Mouse (Mus musculus): Measurements from ENCODE around the gene Tdp1.

Gene Tdp1

DNA sequence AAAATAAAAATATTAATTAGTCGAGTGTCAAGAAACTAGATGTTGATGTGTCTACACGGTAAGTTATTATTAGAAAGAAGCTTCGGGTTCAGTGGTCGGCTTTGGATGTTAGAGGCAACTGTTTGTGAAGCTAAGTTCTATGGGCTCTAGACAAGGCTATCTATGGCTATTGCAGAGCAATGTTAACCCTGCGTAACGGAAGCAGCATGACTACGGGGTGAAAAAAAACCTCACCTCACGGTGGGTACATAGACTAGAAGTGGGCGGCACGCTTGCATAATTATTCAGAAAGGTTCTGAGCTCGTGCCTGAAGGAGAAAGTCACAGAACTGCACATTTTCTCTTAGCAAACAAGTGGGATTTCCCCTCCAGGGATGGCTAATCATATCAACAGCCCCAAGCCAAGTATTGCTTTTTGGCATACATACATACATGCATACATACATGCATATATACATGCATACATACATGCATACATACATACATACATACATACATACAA lies 108.1 kb downstream of the Tdp1 start:
- intact Hi-C loops (cut with DNase I): no loop called here

DNA sequence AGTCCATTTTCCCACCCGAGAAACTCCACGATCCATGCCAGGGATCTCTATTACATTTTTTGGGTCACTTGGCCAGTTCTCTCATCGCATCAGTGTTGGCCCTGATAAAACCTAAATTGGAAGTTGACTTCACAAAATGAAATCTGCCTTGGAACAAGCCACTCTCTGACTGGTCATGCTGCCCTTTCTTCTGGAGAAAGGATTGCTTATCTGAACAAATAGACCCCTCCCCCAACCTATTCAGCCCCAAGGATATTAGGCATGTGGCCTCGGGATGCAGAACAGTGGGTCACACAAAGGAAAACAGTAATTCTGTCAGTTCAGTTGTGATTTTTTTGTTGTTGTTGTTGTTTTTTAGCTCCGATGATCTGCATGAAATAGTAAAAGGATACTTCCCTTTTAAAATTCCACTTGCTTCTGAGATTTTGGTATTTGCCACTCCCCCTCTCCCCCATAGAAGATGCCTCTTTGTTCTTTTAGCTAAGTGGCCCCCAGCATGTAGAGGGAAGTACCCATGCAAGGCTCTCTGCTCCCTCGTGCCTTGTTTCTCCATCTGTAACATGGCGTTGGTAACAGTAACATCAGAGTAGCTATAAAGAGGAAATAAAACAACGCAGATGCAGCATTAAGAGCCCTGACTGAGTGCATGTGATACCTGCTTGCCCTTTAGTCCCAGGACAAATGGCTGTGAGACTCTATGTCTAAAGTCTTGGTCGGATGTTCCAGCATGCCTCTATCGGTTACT lies 109.0 kb downstream of the Tdp1 start:
- intact Hi-C loops (cut with DNase I): no loop called here

DNA sequence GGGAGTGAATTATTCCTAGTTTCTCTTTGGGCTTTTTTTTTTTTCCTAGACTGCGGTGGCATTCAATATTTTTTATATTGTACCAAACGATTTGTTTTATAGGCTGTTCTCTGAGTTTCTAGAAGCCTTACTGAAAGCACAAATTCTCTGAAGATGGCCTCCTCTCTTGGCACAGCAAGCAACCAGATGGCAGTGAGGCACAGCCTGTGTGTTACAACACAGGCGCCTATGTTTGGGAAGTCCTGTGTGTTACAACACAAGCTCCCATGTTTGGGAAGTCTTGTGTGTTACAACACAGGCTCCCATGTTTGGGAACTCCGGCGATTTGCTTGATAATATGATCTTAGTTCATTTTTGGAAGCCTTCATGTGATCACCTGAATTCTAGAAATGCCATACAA lies 111.6 kb downstream of the Tdp1 start:
- intact Hi-C loops (cut with DNase I): no loop called here

DNA sequence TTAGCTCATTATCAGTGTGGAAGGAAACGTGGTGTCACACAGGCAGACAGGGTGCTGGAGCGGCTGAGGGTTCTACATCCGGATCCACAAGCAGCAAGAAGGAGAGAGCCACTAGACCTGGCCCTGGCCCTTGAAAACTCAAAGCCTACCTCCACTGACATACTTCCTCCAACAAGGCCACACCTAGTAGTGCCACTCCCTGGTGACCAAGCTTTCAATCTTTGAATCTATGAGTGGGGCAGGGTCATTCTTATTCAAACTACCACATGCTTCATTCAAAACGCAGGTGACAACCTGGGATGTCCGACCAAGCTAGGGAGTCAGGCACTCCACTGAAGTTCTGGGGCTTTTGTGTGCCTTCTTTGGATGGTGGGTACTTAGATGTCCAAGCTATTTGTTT lies 115.4 kb downstream of the Tdp1 start:
- intact Hi-C loops (cut with DNase I): no loop called here

DNA sequence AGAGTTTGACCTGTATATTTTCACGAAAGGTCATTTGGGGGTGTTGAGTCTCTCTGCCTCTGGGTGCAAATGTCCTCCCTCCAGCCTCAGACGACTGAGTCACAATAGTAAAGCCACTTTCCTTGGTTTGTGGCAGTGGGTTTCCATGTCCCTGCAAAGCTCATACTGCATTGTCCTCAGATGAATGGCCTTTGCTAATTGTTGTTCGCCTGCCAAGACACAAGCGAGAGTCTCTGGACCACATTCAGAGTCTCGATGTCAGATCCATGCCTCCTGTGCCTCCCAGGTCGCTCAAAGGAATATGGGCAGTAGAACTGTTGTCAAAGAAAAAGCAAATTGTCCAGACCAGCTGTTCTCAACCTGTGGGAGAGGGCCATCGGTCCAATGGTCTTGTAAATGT lies 116.1 kb downstream of the Tdp1 start:
- intact Hi-C loops (cut with DNase I): no loop called here

DNA sequence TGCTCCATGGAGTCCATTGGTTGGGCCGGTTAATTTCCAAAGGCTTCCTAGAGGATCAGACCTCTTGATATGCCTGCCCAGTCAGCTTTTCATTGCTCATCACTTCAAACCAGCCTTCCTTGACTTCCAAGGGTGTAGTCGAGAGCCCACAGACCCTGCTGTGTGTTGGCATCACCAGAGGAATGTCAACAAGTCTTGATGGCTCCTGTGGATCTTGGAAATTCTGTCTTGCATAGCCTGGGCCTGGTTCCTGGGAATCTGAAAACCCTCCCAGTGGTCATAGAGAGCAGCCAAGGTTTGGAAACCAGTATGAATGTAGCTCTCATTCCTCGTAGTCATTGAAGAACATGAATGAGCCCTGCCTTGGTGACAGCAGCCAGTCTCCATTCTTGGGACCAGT lies 116.9 kb downstream of the Tdp1 start:
- intact Hi-C loops (cut with DNase I): no loop called here

DNA sequence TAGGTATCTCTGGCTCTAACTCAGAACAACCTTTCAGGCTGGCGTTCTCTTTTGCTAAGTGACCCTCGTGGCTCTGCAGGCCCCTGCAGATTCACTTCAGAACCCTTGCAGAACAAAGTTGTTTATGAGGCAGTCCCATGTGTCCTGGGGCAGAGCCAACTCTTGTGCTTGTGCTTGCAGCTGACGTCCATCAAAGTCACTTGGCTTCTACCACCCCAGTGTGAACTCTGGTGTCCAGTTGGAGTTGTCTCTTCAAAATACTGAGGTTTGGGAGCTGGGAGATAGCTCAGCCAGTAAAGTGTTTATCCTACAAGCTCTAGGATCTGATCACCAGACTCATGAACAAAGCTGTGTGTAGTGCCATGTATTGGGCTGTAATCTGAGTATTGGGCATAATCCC lies 117.6 kb downstream of the Tdp1 start:
- intact Hi-C loops (cut with DNase I): no loop called here

DNA sequence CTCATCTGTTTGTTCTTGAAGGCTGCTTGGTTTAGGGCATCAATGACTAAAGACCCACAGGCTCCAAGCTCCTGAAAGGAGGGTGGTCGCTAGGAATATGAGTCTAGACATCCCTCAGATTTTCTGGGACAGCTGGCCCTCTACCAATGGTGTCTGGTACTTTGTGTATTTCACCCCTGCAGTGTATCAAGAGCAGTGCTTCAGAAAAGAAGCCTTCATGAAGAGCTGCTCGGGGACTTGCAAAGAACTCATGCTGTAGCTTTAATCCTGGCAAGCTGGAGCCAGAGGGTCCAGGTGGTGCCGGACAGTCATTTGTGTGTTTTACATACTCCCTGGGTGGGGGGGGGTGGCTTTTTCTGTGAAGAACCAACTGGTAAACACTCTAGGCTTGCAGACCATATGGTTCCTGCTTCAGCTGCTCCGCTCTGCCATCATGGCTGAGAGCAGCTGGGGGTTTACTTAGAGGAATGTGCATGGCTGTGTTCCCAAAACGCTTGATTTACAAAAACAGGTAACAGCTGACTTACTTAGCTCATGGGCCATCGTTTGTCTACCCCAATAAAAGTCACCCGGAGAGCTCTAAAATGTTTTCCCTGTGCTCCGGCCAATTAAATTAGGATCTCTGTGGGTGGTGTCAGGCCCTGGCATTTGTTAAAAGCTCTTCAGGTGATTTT lies 118.7 kb downstream of the Tdp1 start:
- intact Hi-C loops (cut with DNase I): no loop called here

Small RNAs within 50 kb of the gene (microRNA-seq; reads per million reads assigned to microRNA genes)
- 0 reads per million in 2 experiments for gene Gm23291

Data from adrenal gland (tissue).